Mouse (Mus musculus): ENCODE data around the gene Ndst2. TPM values are rescaled to one million over a fixed set of nuclear protein-coding genes. Genes with fewer than 3 reads are reported as not detected.
A peak's percentile ranks its signal among the peaks of the same experiment; 100 is the strongest.
"Not testable (repeated sequence)": the region's sequence is repeated elsewhere in the genome, so short reads cannot be mapped to it uniquely, and the experiment has no call there.

Ndst2 gene
- polyA plus RNA-seq, 1 experiment from 2014 or later: 25.6 TPM

DNA sequence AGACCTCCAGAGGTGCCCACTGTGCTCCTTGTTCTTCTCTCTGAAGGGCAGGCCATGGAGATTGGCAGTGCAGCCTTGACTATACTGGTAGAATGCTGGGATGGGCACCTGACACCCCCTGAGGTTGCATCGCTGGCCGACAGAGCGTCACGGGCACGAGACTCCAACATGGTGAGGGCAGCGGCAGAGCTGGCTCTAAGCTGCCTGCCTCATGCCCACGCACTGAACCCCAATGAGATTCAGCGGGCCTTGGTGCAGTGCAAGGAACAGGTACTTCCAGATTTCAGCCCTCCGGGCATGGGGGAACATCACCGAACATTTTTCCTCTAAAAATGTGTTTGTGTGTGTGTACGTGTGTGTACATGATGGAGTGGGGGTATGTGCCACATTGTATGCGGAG lies 14.6 kb downstream of the Ndst2 start:
- Histone ChIP-seq H3K36me3 (ENCODE audit: control insufficient read depth, insufficient read depth, low read length) (peaks cover 41% of the 10 kb centered on the region), H3K27me3 (ENCODE audit: control insufficient read depth, insufficient read depth, low read length) (no peaks in the 10 kb centered on the region), H3K9ac (ENCODE audit: low read length) (no peak overlapping the region), H3K9me3 (ENCODE audit: control insufficient read depth, low read length) (no peaks in the 10 kb centered on the region), H3K4me2 (ENCODE audit: low read depth, severe bottlenecking) (no peak overlapping the region), H3K4me1 (ENCODE audit: control insufficient read depth, insufficient read depth, low read length) (no peaks in the 10 kb centered on the region), H3K27ac (replicated peaks; ENCODE audit: low read depth, low read length) (no peak overlapping the region), H3K4me3 (ENCODE audit: low read depth, low read length) (no peak overlapping the region)
- ATAC-seq (ENCODE audit: insufficient number of reproducible peaks, low FRiP score, low TSS enrichment, low read depth): no peak
- WGBS: 96% methylated on average over 12 of the region's 12 CpGs
- DNase-seq (ENCODE audit: low spot score): no peak

- H3K4me2 ChIP-seq (ENCODE audit: low read depth, severe bottlenecking): no peak overlapping the region
- ATAC-seq (ENCODE audit: insufficient number of reproducible peaks, low FRiP score, low TSS enrichment, low read depth) (no peak), DNase-seq (ENCODE audit: low spot score) (no peak)
- H3K9ac ChIP-seq (ENCODE audit: low read length): no peak overlapping the region
- H3K36me3 ChIP-seq (ENCODE audit: control insufficient read depth, insufficient read depth, low read length): peaks cover 40% of the 10 kb centered on the region
- no peak overlapping the region for H3K4me3 ChIP-seq (ENCODE audit: low read depth, low read length)
- H3K9me3 ChIP-seq (ENCODE audit: control insufficient read depth, low read length): no peaks in the 10 kb centered on the region
- no peaks in the 10 kb centered on the region for H3K4me1 ChIP-seq (ENCODE audit: control insufficient read depth, insufficient read depth, low read length)
- WGBS: 91% methylated on average over 10 of the region's 10 CpGs
- H3K27me3 ChIP-seq (ENCODE audit: control insufficient read depth, insufficient read depth, low read length): no peaks in the 10 kb centered on the region
- no peak overlapping the region for H3K27ac ChIP-seq (replicated peaks; ENCODE audit: low read depth, low read length)
Measured at GRCm38 (mm10) chr14:20718443-20718842, 15.9 kb downstream of the Ndst2 start.

DNA sequence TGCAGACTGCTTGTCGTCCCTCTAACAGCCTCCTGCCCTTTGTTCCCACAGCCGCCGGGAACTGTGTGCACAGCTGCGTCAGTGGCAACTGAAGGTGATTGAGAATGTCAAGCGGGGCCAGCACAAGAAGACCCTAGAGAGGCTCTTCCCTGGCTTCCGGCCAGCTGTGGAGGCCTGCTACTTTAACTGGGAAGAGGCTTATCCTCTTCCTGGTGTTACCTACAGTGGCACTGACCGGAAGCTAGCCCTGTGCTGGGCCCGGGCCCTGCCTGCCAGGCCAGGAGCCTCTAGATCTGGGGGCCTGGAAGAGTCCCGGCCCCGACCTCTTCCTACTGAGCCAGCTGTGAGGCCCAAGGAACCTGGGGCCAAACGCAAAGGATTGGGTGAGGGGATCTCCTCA lies 20.5 kb downstream of the Ndst2 start:
- Histone ChIP-seq H3K27ac (replicated peaks; ENCODE audit: low read depth, low read length) (no peak overlapping the region), H3K4me3 (ENCODE audit: low read depth, low read length) (no peak overlapping the region), H3K9ac (ENCODE audit: low read length) (no peak overlapping the region), H3K4me2 (ENCODE audit: low read depth, severe bottlenecking) (no peak overlapping the region), H3K9me3 (ENCODE audit: control insufficient read depth, low read length) (no peaks in the 10 kb centered on the region), H3K27me3 (ENCODE audit: control insufficient read depth, insufficient read depth, low read length) (no peaks in the 10 kb centered on the region), H3K36me3 (ENCODE audit: control insufficient read depth, insufficient read depth, low read length) (peaks cover 14% of the 10 kb centered on the region), H3K4me1 (ENCODE audit: control insufficient read depth, insufficient read depth, low read length) (peaks cover 7% of the 10 kb centered on the region)
- 87% methylated on average over 11 of the region's 11 CpGs for WGBS
- ATAC-seq (ENCODE audit: insufficient number of reproducible peaks, low FRiP score, low TSS enrichment, low read depth) (no peak), DNase-seq (ENCODE audit: low spot score) (no peak)

DNA sequence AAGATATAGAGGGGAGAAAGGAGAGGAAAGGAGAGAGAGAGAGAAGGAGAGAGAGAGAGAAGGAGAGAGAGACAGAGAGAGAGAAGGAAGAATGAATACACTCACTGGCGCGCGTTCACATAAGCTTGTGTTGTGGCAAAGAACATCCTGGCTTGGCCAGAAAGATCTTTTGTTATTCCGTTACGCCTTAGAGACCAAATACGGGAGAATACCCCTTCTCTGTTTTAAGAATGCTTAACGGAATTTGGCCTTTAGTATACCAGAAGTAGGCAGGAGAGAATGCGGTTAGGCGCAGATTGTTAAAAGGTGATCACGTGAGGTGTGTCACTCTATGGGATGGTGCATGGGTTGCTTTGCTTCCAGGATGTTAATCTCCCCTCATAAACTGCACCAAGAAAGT lies 26.1 kb downstream of the Ndst2 start:
- no peaks in the 10 kb centered on the region for H3K9me3 ChIP-seq (ENCODE audit: control insufficient read depth, low read length)
- H3K36me3 ChIP-seq (ENCODE audit: control insufficient read depth, insufficient read depth, low read length): peaks cover 8% of the 10 kb centered on the region; the same call in 1 of the 2 replicates
- H3K4me3 ChIP-seq (ENCODE audit: low read depth, low read length): peak overlapping the region; percentile 97

GRCm38 (mm10) chr14:20707201-20708190 lies 26.9 kb downstream of the Ndst2 start, which contains the start of gene Zswim8:
Zswim8 (plus strand) TSS chr14:20707552.
- Histone ChIP-seq H3K9ac (ENCODE audit: low read length) (peak within 1 kb of the TSS; percentile 90), H3K36me3 (ENCODE audit: control insufficient read depth, insufficient read depth, low read length) (peaks cover 8% of the 10 kb centered on the region; the same call in 1 of the 2 replicates), H3K4me2 (ENCODE audit: low read depth, severe bottlenecking) (peak within 1 kb of the TSS; percentile 72), H3K27me3 (ENCODE audit: control insufficient read depth, insufficient read depth, low read length) (no peaks in the 10 kb centered on the region), H3K4me3 (ENCODE audit: low read depth, low read length) (peak within 1 kb of the TSS; percentile 97), H3K27ac (replicated peaks; ENCODE audit: low read depth, low read length) (peak within 1 kb of the TSS; percentile 65), H3K4me1 (ENCODE audit: control insufficient read depth, insufficient read depth, low read length) (peaks cover 13% of the 10 kb centered on the region), H3K9me3 (ENCODE audit: control insufficient read depth, low read length) (no peaks in the 10 kb centered on the region)
- peak; percentile 91 for DNase-seq (ENCODE audit: low spot score)
- under 1% methylated on average over 76 of the region's 80 CpGs for WGBS
- ATAC-seq (ENCODE audit: insufficient number of reproducible peaks, low FRiP score, low TSS enrichment, low read depth): peak; percentile 86

More for the DNA sequence above, 26.1 kb downstream of the Ndst2 start:
- Histone ChIP-seq H3K27ac (replicated peaks; ENCODE audit: low read depth, low read length) (no peak overlapping the region), H3K27me3 (ENCODE audit: control insufficient read depth, insufficient read depth, low read length) (no peaks in the 10 kb centered on the region), H3K9ac (ENCODE audit: low read length) (peak overlapping the region; percentile 90), H3K4me2 (ENCODE audit: low read depth, severe bottlenecking) (peak overlapping the region; percentile 72), H3K4me1 (ENCODE audit: control insufficient read depth, insufficient read depth, low read length) (peaks cover 13% of the 10 kb centered on the region)
- 13% methylated on average over 10 of the region's 10 CpGs for WGBS
- no peak for DNase-seq (ENCODE audit: low spot score)
- no peak for ATAC-seq (ENCODE audit: insufficient number of reproducible peaks, low FRiP score, low TSS enrichment, low read depth)

GRCm38 (mm10) chr14:20703461-20703860 lies 30.9 kb downstream of the Ndst2 start:
- ATAC-seq (ENCODE audit: insufficient number of reproducible peaks, low FRiP score, low TSS enrichment, low read depth): not testable (repeated sequence)
- peak overlapping the region; percentile 82 for H3K9ac ChIP-seq (ENCODE audit: low read length)

DNA sequence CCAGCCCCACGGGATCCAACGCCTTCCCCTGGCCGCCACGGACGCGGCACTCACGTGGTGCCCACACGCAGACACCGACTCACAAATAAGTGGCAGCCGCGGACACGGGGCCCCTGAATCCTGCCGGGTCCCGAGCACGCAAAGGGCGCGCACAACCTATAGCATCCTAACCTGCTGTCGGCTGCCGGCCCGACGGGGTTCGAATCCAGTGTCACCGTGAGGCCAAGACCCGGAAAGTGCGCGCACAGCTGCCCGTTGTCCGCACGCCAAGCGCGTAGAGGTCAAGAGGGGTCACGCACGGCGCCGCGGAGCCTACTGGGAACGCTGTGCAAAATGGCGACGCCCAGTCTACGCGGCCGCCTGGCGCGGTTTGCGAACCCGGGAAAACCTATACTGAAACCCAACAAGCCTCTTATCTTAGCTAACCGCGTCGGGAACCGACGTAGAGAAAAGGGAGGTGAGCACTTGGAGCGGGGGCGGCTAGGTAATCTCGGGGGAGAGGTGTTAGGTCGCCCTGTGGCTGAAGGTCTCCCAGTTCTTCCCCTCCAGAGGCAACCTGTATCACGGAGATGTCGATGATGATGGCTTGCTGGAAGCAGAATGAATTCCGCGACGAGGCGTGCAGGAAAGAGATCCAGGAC lies 31.5 kb downstream of the Ndst2 start, which contains the start of gene Chchd1:
Chchd1 (plus strand) TSS at position 266 of the 641 bp plus-strand sequence.
- peak within 1 kb of the TSS; percentile 87 for H3K27ac ChIP-seq (replicated peaks; ENCODE audit: low read depth, low read length)
- no peaks in the 10 kb centered on the region for H3K9me3 ChIP-seq (ENCODE audit: control insufficient read depth, low read length)
- H3K9ac ChIP-seq (ENCODE audit: low read length): peak within 1 kb of the TSS; percentile 82
- H3K36me3 ChIP-seq (ENCODE audit: control insufficient read depth, insufficient read depth, low read length): peaks cover 8% of the 10 kb centered on the region; the same call in 1 of the 2 replicates
- peak within 1 kb of the TSS; percentile 81 for H3K4me3 ChIP-seq (ENCODE audit: low read depth, low read length)
- H3K4me2 ChIP-seq (ENCODE audit: low read depth, severe bottlenecking): peak within 1 kb of the TSS; percentile 64
- ATAC-seq (ENCODE audit: insufficient number of reproducible peaks, low FRiP score, low TSS enrichment, low read depth) (peak; percentile 66; the same call in 1 of the 2 replicates), DNase-seq (ENCODE audit: low spot score) (peak; percentile 95)
- no peaks in the 10 kb centered on the region for H3K27me3 ChIP-seq (ENCODE audit: control insufficient read depth, insufficient read depth, low read length)
- under 1% methylated on average over 61 of the region's 61 CpGs for WGBS
- 0 out of 2 replicates have a peak, but pooled peaks cover 7% of the 10 kb centered on the region for H3K4me1 ChIP-seq (ENCODE audit: control insufficient read depth, insufficient read depth, low read length)

More at GRCm38 (mm10) chr14:20703461-20703860, 30.9 kb downstream of the Ndst2 start:
- H3K36me3 ChIP-seq (ENCODE audit: control insufficient read depth, insufficient read depth, low read length); H3K4me1 ChIP-seq (ENCODE audit: control insufficient read depth, insufficient read depth, low read length); H3K27me3 ChIP-seq (ENCODE audit: control insufficient read depth, insufficient read depth, low read length); H3K9me3 ChIP-seq (ENCODE audit: control insufficient read depth, low read length); DNase-seq (ENCODE audit: low spot score): not testable (repeated sequence)
- H3K4me3 ChIP-seq (ENCODE audit: low read depth, low read length): peak overlapping the region; percentile 81
- H3K4me2 ChIP-seq (ENCODE audit: low read depth, severe bottlenecking): peak overlapping the region; percentile 64
- 10% methylated on average over 8 of the region's 8 CpGs for WGBS
- H3K27ac ChIP-seq (replicated peaks; ENCODE audit: low read depth, low read length): peak overlapping the region; percentile 87; the same call in 1 of the 2 replicates
